Mouse (Mus musculus): ENCODE measurements around the gene Ift46. TPM values are rescaled to one million over a fixed set of nuclear protein-coding genes. Genes with fewer than 3 reads are reported as not detected.

Ift46 gene
- total and polyA plus RNA-seq, 3 experiments = 22.7 to 28.3 (median 27.8) TPM

DNA sequence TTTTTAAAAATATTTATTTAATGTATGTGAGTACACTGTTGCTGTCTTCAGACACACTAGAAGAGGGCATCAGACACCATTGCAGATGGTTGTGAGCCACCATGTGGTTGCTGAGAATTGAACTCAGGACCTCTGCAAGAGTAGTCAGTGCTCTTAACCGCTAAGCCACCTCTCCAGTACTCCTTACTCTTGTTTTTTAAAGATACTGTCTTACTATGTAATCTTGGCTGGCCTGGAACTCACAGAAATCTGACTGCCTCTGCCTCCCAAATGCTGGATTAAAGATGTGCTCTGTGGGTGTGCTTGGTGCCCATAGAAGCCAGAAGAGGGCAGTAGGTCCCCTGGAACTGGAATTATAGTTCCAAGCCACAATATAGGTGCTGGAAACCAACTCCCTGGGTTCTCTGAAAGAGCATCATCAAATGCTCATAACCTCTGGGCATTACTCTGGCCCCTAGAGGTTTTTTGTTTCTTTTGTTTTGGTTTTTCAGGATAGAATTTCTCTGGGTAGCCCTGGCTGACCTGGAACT is 27.0 kb upstream of the Ift46 start:
- Histone ChIP-seq H3K27ac (no peak overlapping the region), H3K79me2 (replicated peaks; ENCODE audit: control insufficient read depth, insufficient read depth, low read length) (no peaks in the 10 kb centered on the region), H3K4me1 (ENCODE audit: control insufficient read depth, insufficient read depth, low read length) (peaks cover 1% of the 10 kb centered on the region; the same call in 1 of the 2 replicates), H3K36me3 (ENCODE audit: control insufficient read depth, insufficient read depth, low read length) (peaks cover 2% of the 10 kb centered on the region), H3K27me3 (ENCODE audit: control insufficient read depth, insufficient read depth, low read length) (no peaks in the 10 kb centered on the region), H3K4me3 (no peak overlapping the region), H3K9ac (ENCODE audit: low read depth, low read length) (no peak overlapping the region)
- WGBS = 97% methylated on average over 1 of the region's 1 CpGs
- DNase-seq = no peak
- TF ChIP-seq POLR2A (IDR thresholded peaks at IDR 0.05; ENCODE audit: insufficient read depth, low read depth, low read length) (no peak), CTCF (IDR thresholded peaks at IDR 0.05) (peak; percentile 47), EP300 (IDR thresholded peaks at IDR 0.05; ENCODE audit: insufficient read depth, low read depth, low read length) (no peak)
- intact Hi-C loops (cut with DNase I) = no loop called here

GRCm38 (mm10) chr9:44745371-44745770 is 22.3 kb upstream of the Ift46 start:
- Histone ChIP-seq H3K36me3 (ENCODE audit: control insufficient read depth, insufficient read depth, low read length) (peaks cover 4% of the 10 kb centered on the region), H3K4me3 (no peak overlapping the region)
- intact Hi-C loops (cut with DNase I) = loop anchor here (5.0 kb wide), 1 partner anchor 38 kb away; no protein-coding TSS in a partner anchor

GRCm38 (mm10) chr9:44746666-44747065 is 21.0 kb upstream of the Ift46 start:
- H3K9ac ChIP-seq (ENCODE audit: low read depth, low read length) = no peak overlapping the region
- H3K36me3 ChIP-seq (ENCODE audit: control insufficient read depth, insufficient read depth, low read length) = peaks cover 4% of the 10 kb centered on the region
- no peak overlapping the region for H3K27ac ChIP-seq
- H3K4me3 ChIP-seq = no peak overlapping the region
- TF ChIP-seq POLR2A (IDR thresholded peaks at IDR 0.05; ENCODE audit: insufficient read depth, low read depth, low read length) = no peak
- TF ChIP-seq EP300 (IDR thresholded peaks at IDR 0.05; ENCODE audit: insufficient read depth, low read depth, low read length) = no peak
- no peak for TF ChIP-seq CTCF (IDR thresholded peaks at IDR 0.05)
- 60% methylated on average over 3 of the region's 3 CpGs for WGBS
- H3K79me2 ChIP-seq (replicated peaks; ENCODE audit: control insufficient read depth, insufficient read depth, low read length) = 0 out of 2 replicates have a peak, but pooled peaks cover 2% of the 10 kb centered on the region
- no peaks in the 10 kb centered on the region for H3K27me3 ChIP-seq (ENCODE audit: control insufficient read depth, insufficient read depth, low read length)
- H3K4me1 ChIP-seq (ENCODE audit: control insufficient read depth, insufficient read depth, low read length) = no peaks in the 10 kb centered on the region; the same call in 1 of the 2 replicates
- intact Hi-C loops (cut with DNase I) = loop anchor here (5.0 kb wide), 1 partner anchor 39 kb away; no protein-coding TSS in a partner anchor
- DNase-seq = no peak

More at GRCm38 (mm10) chr9:44745371-44745770, 22.3 kb upstream of the Ift46 start:
- no peak for DNase-seq
- H3K27ac ChIP-seq = no peak overlapping the region
- H3K79me2 ChIP-seq (replicated peaks; ENCODE audit: control insufficient read depth, insufficient read depth, low read length) = 0 out of 2 replicates have a peak, but pooled peaks cover 2% of the 10 kb centered on the region
- H3K4me1 ChIP-seq (ENCODE audit: control insufficient read depth, insufficient read depth, low read length) = no peaks in the 10 kb centered on the region; the same call in 1 of the 2 replicates
- 78% methylated on average over 7 of the region's 7 CpGs for WGBS
- no peak for TF ChIP-seq POLR2A (IDR thresholded peaks at IDR 0.05; ENCODE audit: insufficient read depth, low read depth, low read length)
- no peak for TF ChIP-seq CTCF (IDR thresholded peaks at IDR 0.05)
- TF ChIP-seq EP300 (IDR thresholded peaks at IDR 0.05; ENCODE audit: insufficient read depth, low read depth, low read length) = no peak
- H3K27me3 ChIP-seq (ENCODE audit: control insufficient read depth, insufficient read depth, low read length) = no peaks in the 10 kb centered on the region
- no peak overlapping the region for H3K9ac ChIP-seq (ENCODE audit: low read depth, low read length)

GRCm38 (mm10) chr9:44747341-44747740 is 20.4 kb upstream of the Ift46 start:
- 87% methylated on average over 3 of the region's 3 CpGs for WGBS
- Histone ChIP-seq H3K79me2 (replicated peaks; ENCODE audit: control insufficient read depth, insufficient read depth, low read length) (peaks cover 3% of the 10 kb centered on the region; the same call in 1 of the 2 replicates), H3K27ac (no peak overlapping the region), H3K9ac (ENCODE audit: low read depth, low read length) (no peak overlapping the region), H3K4me1 (ENCODE audit: control insufficient read depth, insufficient read depth, low read length) (no peaks in the 10 kb centered on the region; the same call in 1 of the 2 replicates), H3K4me3 (no peak overlapping the region), H3K36me3 (ENCODE audit: control insufficient read depth, insufficient read depth, low read length) (peaks cover 4% of the 10 kb centered on the region), H3K27me3 (ENCODE audit: control insufficient read depth, insufficient read depth, low read length) (no peaks in the 10 kb centered on the region)
- DNase-seq = no peak
- intact Hi-C loops (cut with DNase I) = loop anchor here (5.0 kb wide), 1 partner anchor 40 kb away; no protein-coding TSS in a partner anchor
- no peak for TF ChIP-seq EP300 (IDR thresholded peaks at IDR 0.05; ENCODE audit: insufficient read depth, low read depth, low read length)
- no peak for TF ChIP-seq CTCF (IDR thresholded peaks at IDR 0.05)
- TF ChIP-seq POLR2A (IDR thresholded peaks at IDR 0.05; ENCODE audit: insufficient read depth, low read depth, low read length) = no peak

- no peaks in the 10 kb centered on the region for H3K27me3 ChIP-seq (ENCODE audit: control insufficient read depth, insufficient read depth, low read length)
- peaks cover 4% of the 10 kb centered on the region for H3K36me3 ChIP-seq (ENCODE audit: control insufficient read depth, insufficient read depth, low read length)
- H3K4me1 ChIP-seq (ENCODE audit: control insufficient read depth, insufficient read depth, low read length) = no peaks in the 10 kb centered on the region; the same call in 1 of the 2 replicates
- peaks cover 3% of the 10 kb centered on the region; the same call in 1 of the 2 replicates for H3K79me2 ChIP-seq (replicated peaks; ENCODE audit: control insufficient read depth, insufficient read depth, low read length)
- 87% methylated on average over 7 of the region's 7 CpGs for WGBS
- intact Hi-C loops (cut with DNase I) = loop anchor here (5.0 kb wide), 1 partner anchor 41 kb away; no protein-coding TSS in a partner anchor
- no peak overlapping the region for H3K4me3 ChIP-seq
- no peak overlapping the region for H3K9ac ChIP-seq (ENCODE audit: low read depth, low read length)
- TF ChIP-seq EP300 (IDR thresholded peaks at IDR 0.05; ENCODE audit: insufficient read depth, low read depth, low read length) (no peak), CTCF (IDR thresholded peaks at IDR 0.05) (peak; percentile 65)
- no peak for DNase-seq
- H3K27ac ChIP-seq = no peak overlapping the region
These were observed 19.2 kb upstream of the Ift46 start for GRCm38 (mm10) chr9:44748473-44748872.

DNA sequence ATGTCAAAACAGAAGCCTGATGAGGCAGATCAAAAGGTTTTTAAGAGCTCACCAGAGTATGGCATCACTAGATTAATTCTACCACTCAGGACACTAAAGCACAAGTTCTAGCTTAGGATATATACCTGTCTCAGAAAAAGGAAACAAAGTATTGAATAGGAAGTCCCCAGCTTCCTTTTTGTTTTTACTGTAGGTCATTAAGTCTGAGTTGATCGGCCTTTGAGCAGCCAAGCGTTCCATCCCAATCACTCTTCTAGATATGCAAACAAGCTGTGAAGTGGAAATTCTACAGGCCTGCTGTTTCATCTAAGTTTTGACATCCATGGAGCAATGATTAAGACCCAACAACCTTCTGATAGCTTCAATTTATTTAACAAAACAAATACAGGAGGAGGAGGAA is 6.8 kb upstream of the Ift46 start:
- Histone ChIP-seq H3K79me2 (replicated peaks; ENCODE audit: control insufficient read depth, insufficient read depth, low read length) (peaks cover 6% of the 10 kb centered on the region), H3K27me3 (ENCODE audit: control insufficient read depth, insufficient read depth, low read length) (no peaks in the 10 kb centered on the region), H3K36me3 (ENCODE audit: control insufficient read depth, insufficient read depth, low read length) (peaks cover 45% of the 10 kb centered on the region), H3K27ac (no peak overlapping the region), H3K4me1 (ENCODE audit: control insufficient read depth, insufficient read depth, low read length) (peaks cover 20% of the 10 kb centered on the region), H3K4me3 (no peak overlapping the region), H3K9ac (ENCODE audit: low read depth, low read length) (no peak overlapping the region)
- no peak for DNase-seq
- 16% methylated on average over 2 of the region's 2 CpGs for WGBS
- intact Hi-C loops (cut with DNase I) = no loop called here
- TF ChIP-seq CTCF (IDR thresholded peaks at IDR 0.05) (no peak), EP300 (IDR thresholded peaks at IDR 0.05; ENCODE audit: insufficient read depth, low read depth, low read length) (no peak), POLR2A (IDR thresholded peaks at IDR 0.05; ENCODE audit: insufficient read depth, low read depth, low read length) (no peak)
